Mouse (Mus musculus): ENCODE results near the gene Trnau1ap.

Gene Trnau1ap

DNA sequence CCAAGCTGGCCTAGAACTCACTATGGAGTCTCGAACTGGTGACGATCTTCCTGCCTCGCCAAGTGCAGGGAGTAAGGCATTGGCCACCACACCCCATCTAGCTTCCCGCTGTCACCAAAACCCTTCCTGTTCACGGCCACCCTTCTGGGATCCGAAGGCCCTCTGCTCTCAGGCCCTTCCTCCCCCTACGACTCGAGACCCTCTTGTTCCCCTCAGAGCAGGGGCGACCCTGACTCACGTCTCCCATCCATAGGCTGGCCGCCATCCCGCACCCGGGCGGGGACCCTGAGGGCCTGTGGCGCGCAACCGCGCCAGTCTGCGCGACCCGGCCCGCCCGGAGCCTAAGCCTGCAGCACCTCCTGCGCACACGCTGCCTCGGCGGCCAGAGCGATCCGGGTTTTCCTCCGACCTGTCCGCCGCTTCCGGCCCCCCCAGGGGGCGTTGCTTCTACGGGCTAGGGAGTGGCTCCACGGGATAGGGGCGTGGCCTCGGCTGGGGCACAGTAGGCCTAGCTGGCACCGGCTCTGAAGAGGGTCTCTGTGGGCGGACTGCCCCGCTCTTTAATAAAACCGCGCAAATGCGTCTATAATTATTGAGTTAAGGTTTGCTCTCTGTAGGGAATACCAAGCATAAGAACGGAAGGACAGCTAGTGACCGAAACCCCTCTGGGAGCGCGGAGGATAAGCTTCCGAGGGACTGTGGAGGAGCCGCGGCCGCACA, at the start of gene Trnau1ap:
Gene Trnau1ap (minus strand): TSS at position 424 of the 720 bp plus-strand sequence.
- DNase-seq = peak; percentile 98

DNA sequence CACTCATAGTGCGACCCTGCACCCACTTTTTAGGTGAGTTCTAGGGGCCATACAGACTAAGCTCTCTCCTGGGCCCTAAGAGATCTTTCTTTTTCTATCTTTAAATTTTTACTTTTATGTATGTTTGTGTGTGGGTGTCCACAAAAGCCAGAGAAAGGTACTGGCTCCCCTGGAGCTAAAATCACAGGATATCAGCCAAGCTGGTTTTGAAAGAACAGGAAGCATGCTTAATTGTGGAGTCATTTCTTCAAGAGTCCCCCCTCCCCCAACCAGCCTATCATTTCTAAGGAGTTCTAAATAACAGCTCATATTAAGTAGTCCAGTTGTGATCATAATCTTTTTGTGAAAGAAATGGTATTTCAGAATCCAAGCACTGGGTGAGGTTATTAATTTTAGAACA, 44.5 kb upstream of the Trnau1ap start:
- no peak for DNase-seq

DNA sequence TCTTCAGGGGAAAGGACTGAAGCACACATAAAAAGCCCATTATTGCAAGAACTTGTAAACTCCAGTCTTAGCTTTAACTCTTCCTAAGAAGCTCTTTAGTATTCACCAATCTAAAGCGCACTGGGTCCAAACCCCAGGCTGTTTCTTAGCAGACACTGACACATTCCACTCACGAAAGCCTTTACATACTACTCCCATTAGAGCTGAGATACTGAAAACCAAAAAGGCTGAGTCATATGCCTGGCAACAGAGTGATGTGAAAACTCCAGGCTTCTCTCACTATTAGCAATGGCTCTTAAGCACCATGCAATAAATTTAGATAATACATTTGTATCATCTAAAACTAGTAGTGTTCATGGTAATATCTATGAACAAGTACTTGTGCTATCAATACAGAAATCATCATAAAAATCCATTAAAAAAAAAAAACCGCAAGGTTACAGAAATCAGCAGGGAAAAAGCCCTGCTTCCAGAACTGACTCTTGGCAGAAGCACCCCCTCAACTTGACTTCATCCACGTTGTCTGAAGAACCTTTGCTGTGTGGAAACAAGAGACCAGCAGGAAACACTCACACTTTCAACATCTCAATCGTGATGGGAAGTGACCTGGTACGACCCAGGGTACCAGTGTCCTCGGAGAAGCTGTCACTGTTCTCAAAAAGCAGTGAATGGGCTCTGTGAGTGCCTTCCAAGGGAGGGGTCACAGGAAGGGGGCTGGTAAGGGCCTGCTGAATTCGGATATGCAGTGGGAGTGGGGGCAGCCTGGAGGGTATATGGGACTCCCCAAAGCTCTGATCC, 40.8 kb upstream of the Trnau1ap start:
- no peak for DNase-seq

DNA sequence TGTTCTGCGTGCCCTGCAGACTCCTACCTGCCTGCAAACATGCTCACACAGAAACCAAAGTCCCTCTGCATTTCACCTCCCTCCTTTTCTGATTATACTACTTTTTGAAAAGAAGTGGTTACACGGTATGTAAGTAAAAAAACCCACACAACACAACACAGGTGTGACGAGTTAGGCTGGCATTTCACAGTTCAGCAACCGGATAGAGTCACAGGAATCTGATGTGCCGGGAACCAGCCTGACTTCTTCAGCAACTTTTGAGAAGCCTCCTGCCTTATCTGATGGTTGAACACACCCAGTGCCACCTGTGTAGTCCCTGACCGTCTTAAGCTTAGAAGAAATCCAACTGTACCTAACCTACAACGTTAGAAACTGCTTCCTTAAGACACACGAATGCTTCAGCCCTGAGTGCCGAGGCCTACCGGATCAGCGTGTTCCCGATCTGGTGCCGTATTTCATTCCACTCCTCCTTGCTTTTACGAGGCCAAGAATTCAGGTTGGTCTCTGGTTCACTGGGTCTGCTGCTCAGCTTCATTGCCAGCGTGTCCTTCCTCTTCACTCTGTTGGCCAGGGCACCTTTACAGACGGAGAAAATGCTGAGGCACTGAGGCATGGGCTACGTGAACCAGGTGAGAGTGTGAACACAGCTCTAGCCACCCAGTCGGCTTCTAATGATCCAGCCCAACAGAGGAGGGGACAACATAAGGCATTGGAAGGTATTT, 38.3 kb upstream of the Trnau1ap start:
- DNase-seq = no peak

DNA sequence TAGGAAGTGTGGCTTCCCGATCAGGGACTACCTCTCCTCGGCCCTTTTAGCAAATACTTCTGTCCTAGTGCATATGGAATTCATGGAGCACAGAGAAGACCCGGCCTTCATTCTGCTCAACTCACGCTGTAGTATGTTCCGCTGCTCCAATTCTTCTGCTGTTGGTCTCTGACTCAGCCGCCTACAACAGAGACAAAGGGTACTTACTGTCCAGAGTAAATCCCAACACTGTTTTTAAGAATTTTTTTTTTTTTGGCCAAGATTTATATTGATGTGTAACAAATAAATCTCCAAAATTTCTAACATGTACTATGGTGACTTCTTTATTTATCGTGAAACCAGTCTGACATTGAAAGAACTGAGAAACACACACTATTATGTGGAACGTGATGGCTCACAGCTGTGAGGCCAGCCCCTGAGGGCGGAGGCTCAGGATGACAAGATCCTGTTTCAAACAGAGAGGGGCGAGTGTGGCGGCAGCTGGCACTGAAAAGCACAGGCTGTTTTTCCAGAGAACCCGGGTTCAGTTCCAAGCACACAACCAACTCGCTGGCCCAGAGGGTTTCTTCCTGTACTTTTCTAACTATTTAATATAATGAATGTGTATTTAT, 36.2 kb upstream of the Trnau1ap start:
- no peak for DNase-seq

DNA sequence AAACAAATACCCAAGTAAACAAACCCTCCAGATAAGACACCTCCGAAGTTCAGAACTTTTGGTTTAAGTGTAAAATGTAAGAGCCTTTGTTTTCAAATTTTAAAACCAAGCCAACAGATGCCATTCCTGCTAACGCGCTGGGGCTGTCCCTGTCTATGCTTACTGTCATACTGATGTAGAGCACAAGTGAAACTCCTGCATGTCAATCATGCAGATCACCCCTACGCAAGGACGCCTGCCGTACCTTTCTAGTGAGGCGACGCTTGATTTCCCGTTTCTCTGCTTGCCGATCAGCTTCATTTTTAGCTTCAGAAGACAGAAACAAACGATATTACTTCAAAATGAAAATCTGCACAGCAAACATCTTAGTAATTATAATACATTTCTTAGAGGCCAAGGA, 34.1 kb upstream of the Trnau1ap start:
- no peak for DNase-seq

GRCm38 (mm10) chr4:132359510-132359909, 30.2 kb upstream of the Trnau1ap start:
- no peak for DNase-seq

DNA sequence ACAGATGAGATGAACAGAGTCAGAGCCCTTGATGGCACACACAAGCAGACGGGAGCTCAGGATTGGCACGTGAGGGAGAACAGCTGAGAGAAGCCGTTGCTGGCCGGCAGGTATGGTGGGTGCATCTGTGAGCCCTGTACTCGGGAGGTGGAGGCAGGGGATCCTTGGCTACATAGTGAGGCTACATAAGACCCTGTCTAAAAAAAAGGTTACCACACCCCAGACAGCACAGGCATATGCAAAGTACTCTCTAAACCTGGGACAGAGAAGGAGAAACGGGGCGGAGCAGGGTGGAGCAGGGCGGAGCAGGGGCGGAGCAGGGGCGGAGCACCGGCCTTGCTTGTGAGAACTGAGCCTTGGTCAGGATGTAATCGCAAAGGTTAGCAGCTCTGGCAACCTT, 26.8 kb upstream of the Trnau1ap start:
- DNase-seq = peak; percentile 92

- no peak for DNase-seq
Observed at GRCm38 (mm10) chr4:132355403-132355802, 26.1 kb upstream of the Trnau1ap start.

- DNase-seq = no peak
Observed at GRCm38 (mm10) chr4:132354571-132354970, 25.2 kb upstream of the Trnau1ap start.

DNA sequence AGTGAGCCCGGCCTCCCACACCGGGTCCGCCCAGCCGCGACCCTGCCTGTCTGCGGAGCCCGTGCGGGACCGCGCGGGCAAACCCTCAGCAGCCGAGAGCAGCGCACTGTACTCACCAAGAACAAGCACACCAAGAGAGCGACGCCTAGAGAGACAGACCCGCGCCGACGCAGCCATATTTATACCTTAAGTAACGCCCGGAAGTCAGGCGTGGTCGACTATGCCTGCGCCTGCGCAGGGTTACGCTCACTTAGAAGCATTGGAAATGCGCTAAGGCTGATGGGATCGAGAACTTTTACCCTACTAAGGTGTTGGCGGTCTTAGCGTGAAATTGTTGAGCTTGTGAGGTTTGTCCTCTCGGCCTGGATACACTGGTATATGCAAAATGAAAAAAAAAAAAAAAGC, 24.1 kb upstream of the Trnau1ap start, which contains the start of gene Rcc1:
Gene Rcc1 (minus strand): TSS at position 125 of the 405 bp plus-strand sequence.
- DNase-seq = peak; percentile 94

- DNase-seq = peak; percentile 42
Observed at GRCm38 (mm10) chr4:132352739-132353138, 23.4 kb upstream of the Trnau1ap start.

- no peak for DNase-seq
Observed at GRCm38 (mm10) chr4:132351401-132351800, 22.1 kb upstream of the Trnau1ap start.

DNA sequence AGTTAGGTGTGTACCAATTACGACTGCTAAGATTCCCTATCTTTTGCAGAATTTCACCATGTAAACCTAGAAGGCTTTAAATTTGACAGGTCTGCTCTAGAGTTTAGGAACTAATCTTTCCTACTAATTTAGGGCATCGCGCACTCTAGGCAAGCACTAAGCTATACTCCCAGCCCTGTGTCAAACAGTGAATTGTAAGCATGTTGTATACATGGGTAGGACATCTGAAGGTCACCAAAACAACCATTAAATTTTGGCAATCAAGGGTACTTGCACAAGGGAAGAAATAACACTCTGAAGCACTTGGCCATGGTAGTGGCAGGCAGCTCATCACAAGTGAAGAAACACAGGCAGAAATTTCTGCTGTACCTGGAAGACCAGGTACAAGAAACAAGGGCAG, 21.5 kb upstream of the Trnau1ap start:
- DNase-seq = no peak

DNA sequence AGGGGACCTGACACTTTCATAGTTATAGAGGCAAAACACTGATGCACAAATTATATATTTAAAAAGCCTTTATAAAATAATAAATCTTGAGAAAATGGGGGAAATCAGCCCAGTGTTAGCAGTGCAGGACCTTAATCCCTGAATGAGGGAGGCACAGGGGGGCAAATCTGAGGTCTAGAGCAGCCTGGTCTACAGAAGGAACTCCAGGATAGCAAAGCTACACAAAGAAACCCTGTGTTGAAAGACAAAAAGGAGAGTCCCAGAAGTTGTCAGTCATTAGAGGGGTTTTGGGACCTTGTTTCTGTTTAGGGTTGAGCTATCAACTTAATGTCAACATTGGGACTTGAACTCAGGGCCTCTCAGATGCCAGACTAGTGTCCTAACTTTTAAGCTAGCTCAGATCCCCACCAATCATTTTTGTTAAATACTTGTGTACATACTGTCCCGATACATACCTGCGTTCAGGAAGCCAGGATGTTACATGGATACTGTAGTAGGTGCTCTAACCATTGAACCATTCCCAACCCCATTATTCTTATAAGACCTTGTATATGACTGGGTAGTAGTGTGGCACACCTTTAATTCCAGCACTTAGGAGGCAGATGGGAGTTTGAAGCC, 20.9 kb upstream of the Trnau1ap start:
- no peak for DNase-seq

DNA sequence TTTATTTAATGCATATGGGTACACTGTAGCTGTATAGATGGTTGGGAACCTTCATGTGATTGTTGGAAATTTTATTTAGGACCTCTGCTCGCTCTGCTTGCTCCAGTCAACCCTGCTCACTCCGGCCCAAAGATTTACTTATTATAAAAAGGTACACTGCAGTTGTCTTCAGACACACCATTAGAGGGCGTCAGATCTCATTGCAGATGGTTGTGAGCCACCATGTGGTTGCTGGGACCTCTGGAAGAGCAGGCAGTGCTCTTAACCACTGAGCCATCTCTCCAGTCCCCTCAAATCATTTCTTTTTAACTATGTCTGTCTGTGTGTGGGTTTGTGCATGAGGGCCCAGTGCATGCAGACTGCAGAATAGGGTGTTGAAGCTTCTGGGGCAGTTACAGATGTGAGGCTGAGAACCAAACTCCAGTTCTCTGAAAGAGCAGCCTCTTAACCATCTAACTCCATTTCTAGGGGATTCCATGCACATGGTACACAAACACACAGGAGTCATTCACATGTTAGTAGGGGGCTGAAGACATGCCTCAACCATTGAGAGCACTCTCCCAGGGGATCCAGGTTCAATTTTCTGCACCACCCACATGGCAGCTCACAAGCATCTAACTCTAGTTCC, 20.3 kb upstream of the Trnau1ap start:
- DNase-seq = no peak

DNA sequence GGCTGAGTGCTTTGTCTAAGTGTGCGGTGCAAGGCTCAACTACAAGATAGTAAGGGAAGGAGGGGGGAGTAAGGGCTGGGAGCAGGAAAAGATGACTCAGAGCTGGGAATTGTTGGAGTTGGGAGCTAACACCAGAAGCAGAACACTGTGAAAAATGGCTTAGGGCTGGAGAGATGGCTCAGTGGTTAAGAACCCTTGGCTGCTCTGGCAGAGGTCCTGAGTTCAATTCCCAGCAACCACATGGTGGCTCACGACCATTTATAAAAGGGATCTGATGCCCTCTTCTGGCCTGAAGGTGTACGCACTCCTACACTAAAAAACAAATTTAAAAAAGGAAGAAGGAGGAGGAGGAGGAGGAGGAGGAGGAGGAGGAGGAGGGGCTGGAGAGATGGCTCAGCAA, 17.3 kb upstream of the Trnau1ap start:
- no peak for DNase-seq

DNA sequence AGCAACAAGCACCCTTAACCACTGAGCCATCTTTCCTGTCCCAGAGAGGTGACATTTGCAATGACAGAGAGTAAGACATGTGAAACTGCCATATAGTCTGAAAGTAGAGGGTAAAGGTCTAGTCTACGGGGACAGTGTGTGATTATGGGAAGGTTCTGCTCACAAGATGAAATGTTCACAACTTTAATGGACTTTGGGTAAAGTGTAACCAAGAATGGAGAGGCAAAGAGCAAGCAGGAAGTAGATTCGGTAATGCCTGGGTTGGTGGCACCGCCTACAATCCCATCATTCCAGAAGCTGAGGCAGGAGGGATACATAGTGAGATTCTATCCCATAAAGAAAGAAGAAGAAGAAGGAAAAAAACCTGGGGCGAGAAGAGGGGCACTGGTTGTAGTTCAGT, 16.9 kb upstream of the Trnau1ap start:
- no peak for DNase-seq

GRCm38 (mm10) chr4:132345843-132346212, 16.5 kb upstream of the Trnau1ap start:
- no peak for DNase-seq

- DNase-seq = peak; percentile 96
Observed at GRCm38 (mm10) chr4:132345135-132345842, 16.0 kb upstream of the Trnau1ap start.

DNA sequence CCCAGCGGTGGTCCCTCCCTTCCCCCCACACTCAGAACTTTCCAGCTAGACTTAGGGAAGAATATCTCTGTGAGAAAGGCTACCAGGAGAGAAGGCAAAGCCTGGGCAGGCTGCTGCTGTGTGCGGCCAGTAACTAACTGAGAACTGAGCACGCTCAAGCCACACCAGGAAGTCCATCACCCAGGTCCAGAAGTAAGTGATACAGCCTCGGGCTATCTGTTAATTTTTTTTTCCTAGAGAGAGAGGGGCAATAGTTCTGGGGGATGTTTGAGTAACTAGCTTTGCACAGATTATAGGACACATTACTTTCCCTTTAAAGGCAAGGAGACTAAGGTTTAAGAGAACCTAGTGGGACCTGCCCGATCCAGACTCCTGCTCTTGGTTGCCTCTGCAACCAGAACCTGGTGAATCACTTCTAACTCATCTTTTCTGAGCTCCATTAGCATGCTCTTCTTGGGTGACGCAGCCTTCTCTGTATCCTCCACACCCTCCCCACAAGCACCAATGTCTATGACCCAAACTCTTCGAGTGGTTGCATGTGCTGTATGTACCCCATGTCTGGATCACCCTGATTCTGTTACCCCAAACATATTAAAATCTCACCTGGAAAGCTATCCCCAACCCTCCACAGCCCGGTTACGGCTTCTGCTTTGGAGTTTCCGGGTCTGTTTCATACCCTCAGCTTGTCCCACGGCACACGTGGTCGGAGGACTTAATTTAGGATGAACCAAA, 15.2 kb upstream of the Trnau1ap start:
- DNase-seq = peak; percentile 50

Data from liver (tissue).